Mouse (Mus musculus): ENCODE measurements at regions not wholly inside any gene's neighbourhood (a gene's known extent, or its start where the extent isn't known, plus 50 kb on each side); places are given as distances from the start of the nearest gene placed in this dataset.

DNA sequence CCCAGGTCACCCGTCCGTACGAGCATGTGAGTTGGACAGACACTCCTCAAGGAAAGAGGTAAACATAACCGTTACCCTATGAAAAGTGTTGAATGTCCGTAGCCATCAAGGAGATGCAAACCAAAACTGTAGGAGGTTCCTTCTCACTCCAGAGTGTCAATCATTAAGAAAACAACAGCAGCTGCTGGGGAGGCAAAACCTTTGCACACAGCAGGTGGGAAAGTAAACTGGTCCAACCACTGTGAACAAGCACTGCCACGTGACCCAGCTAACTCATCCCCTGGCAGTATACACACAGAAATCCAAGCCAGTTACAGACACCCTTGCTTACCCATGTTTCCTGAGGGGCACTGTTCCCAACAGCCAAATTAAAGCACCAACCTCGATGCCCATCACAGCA is 54.7 kb upstream of the Irx5 start:
- no peak for ATAC-seq (ENCODE audit: low FRiP score)
- no peak overlapping the region for H3K4me3 ChIP-seq
- no peaks in the 10 kb centered on the region for H3K27me3 ChIP-seq
- WGBS: 74% methylated on average over 7 of the region's 7 CpGs
- no peaks in the 10 kb centered on the region for H3K36me3 ChIP-seq
- peaks cover 9% of the 10 kb centered on the region; the same call in 1 of the 2 replicates for H3K9me3 ChIP-seq (replicated peaks)
- H3K4me1 ChIP-seq: no peaks in the 10 kb centered on the region
- no peak overlapping the region for H3K27ac ChIP-seq
- no peak overlapping the region for H3K9ac ChIP-seq
- no peak overlapping the region for H3K4me2 ChIP-seq (replicated peaks)

GRCm38 (mm10) chr8:92301029-92301428 is 56.4 kb upstream of the Irx5 start:
- peaks cover 9% of the 10 kb centered on the region; the same call in 1 of the 2 replicates for H3K9me3 ChIP-seq (replicated peaks)
- ATAC-seq (ENCODE audit: low FRiP score): no peak
- H3K4me3 ChIP-seq: no peak overlapping the region
- no peak overlapping the region for H3K4me2 ChIP-seq (replicated peaks)
- H3K9ac ChIP-seq: no peak overlapping the region
- no peaks in the 10 kb centered on the region for H3K27me3 ChIP-seq
- no peak overlapping the region for H3K27ac ChIP-seq
- H3K36me3 ChIP-seq: no peaks in the 10 kb centered on the region
- no peaks in the 10 kb centered on the region for H3K4me1 ChIP-seq
- 95% methylated on average over 3 of the region's 3 CpGs for WGBS

DNA sequence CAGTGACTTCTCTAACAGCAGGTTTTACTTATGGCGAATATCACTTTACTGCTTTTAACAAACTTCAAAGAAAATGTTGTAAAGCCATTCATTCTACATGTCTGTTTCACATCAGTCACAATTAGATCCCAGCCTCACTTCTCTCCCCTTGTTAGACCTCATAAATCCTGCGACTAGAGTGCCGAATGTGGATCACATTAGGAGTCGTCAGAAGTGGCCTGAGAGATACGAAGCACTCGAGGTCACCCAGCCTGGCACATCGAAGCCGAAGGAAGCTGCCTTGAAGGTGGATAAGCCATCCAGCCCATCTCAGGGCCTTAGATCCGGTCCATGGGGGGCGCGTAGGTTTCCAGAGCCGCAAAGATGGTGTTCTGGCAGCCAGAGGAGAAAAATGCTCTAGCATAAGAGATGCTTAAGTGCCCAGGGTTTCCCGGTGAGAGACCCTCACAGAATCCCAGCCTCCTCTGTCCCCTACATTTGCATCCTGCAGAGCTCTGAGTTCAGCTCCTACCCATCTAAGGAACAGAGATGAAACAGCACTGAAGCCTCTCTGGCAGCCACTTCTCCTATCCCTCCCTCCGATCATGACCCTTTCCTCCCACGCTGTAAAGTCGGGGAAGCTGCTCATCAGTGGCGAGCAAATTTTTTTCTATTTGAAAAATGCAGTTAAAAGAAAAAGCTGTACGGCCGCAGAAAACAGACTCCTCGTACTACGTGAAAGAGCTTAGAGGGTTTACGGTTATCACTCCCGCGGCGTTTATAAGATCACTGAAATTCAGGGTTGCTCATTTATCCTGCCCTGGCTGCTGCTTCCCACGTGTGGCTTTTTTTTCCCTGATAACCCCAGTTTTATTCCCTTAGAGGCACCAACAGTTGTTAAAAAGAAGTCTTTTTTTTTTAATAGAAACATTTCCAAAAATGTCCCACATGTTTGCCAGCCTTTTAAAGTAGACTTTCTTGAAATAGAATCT is 70.3 kb upstream of the Irx5 start:
- H3K4me1 ChIP-seq: no peaks in the 10 kb centered on the region
- H3K27me3 ChIP-seq: no peaks in the 10 kb centered on the region
- no peak for ATAC-seq (ENCODE audit: low FRiP score)
- no peak overlapping the region for H3K27ac ChIP-seq
- H3K4me2 ChIP-seq (replicated peaks): no peak overlapping the region
- no peaks in the 10 kb centered on the region for H3K36me3 ChIP-seq
- no peak overlapping the region for H3K9ac ChIP-seq
- 76% methylated on average over 26 of the region's 26 CpGs for WGBS
- no peak overlapping the region for H3K4me3 ChIP-seq
- H3K9me3 ChIP-seq (replicated peaks): no peaks in the 10 kb centered on the region

GRCm38 (mm10) chr8:92275755-92276154 is 81.7 kb upstream of the Irx5 start:
- no peak overlapping the region for H3K9ac ChIP-seq
- no peak overlapping the region for H3K4me2 ChIP-seq (replicated peaks)
- H3K4me1 ChIP-seq: no peaks in the 10 kb centered on the region
- H3K27ac ChIP-seq: no peak overlapping the region
- no peaks in the 10 kb centered on the region for H3K36me3 ChIP-seq
- no peak overlapping the region for H3K4me3 ChIP-seq
- H3K9me3 ChIP-seq (replicated peaks): no peaks in the 10 kb centered on the region
- no peaks in the 10 kb centered on the region for H3K27me3 ChIP-seq
- WGBS: 90% methylated on average over 5 of the region's 5 CpGs
- ATAC-seq (ENCODE audit: low FRiP score): no peak

GRCm38 (mm10) chr8:92272726-92273125 is 84.7 kb upstream of the Irx5 start:
- 92% methylated on average over 1 of the region's 1 CpGs for WGBS
- H3K27me3 ChIP-seq: no peaks in the 10 kb centered on the region
- ATAC-seq (ENCODE audit: low FRiP score): no peak

DNA sequence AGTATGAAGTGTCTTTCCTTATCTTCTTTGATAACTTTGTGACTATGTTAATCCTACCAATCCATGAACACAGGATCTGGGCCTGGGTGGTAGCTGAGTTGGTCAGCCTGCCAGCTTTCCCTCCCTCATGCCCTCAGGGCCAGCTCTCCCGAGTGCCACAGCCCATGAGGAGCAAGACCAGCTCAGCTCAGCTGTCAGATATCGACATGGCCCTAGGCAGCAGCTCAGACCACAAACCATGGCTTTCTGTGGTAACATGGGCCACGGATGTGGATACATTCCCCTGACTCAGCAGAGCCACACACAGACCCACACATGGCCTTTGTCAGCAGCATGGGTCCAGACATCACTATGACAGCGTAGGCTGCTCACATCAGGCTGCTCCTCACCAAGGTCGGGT is 85.4 kb upstream of the Irx5 start:
- H3K4me1 ChIP-seq: no peaks in the 10 kb centered on the region
- no peak for ATAC-seq (ENCODE audit: low FRiP score)
- WGBS: 70% methylated on average over 5 of the region's 5 CpGs

More at GRCm38 (mm10) chr8:92272726-92273125, 84.7 kb upstream of the Irx5 start:
- 0 out of 2 replicates have a peak, but pooled peaks cover 3% of the 10 kb centered on the region for H3K9me3 ChIP-seq (replicated peaks)
- no peak overlapping the region for H3K4me3 ChIP-seq
- no peak overlapping the region for H3K27ac ChIP-seq
- no peaks in the 10 kb centered on the region for H3K4me1 ChIP-seq
- H3K36me3 ChIP-seq: no peaks in the 10 kb centered on the region
- no peak overlapping the region for H3K4me2 ChIP-seq (replicated peaks)
- no peak overlapping the region for H3K9ac ChIP-seq

GRCm38 (mm10) chr8:92270636-92271035 is 86.8 kb upstream of the Irx5 start:
- ATAC-seq (ENCODE audit: low FRiP score): no peak
- Histone ChIP-seq H3K4me1 (peaks cover 10% of the 10 kb centered on the region; the same call in 1 of the 2 replicates), H3K27ac (no peak overlapping the region), H3K36me3 (no peaks in the 10 kb centered on the region), H3K9me3 (replicated peaks) (0 out of 2 replicates have a peak, but pooled peaks cover 3% of the 10 kb centered on the region), H3K27me3 (no peaks in the 10 kb centered on the region), H3K9ac (no peak overlapping the region), H3K4me3 (no peak overlapping the region), H3K4me2 (replicated peaks) (no peak overlapping the region)

More for the DNA sequence above, 85.4 kb upstream of the Irx5 start:
- no peak overlapping the region for H3K27ac ChIP-seq
- H3K36me3 ChIP-seq: no peaks in the 10 kb centered on the region
- H3K4me3 ChIP-seq: no peak overlapping the region
- no peaks in the 10 kb centered on the region for H3K27me3 ChIP-seq
- H3K9me3 ChIP-seq (replicated peaks): 0 out of 2 replicates have a peak, but pooled peaks cover 3% of the 10 kb centered on the region
- H3K4me2 ChIP-seq (replicated peaks): no peak overlapping the region
- no peak overlapping the region for H3K9ac ChIP-seq

GRCm38 (mm10) chr8:92267415-92267814 is 90.0 kb upstream of the Irx5 start:
- 68% methylated on average over 6 of the region's 6 CpGs for WGBS

DNA sequence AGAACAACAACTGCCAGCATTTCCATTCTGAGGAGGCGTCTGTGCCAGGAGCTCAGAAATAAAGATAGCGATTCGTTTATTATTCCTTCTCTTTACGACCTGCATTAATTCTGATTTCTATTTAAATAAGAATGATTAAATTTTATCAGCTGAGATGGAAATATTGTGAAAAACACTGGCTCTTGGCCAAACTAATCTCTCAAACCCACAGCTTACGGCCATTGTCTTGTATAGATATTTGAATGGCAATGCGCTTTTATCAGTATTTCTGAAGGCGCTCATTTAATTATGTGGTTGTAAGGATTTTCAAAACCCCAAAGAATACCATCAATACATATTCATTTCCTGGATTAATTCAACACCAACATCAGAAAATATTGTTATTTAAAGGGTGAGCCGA is 97.4 kb upstream of the Irx5 start:
- no peak for ATAC-seq (ENCODE audit: low FRiP score)

More at GRCm38 (mm10) chr8:92267415-92267814, 90.0 kb upstream of the Irx5 start:
- ATAC-seq (ENCODE audit: low FRiP score): no peak
- Histone ChIP-seq H3K27ac (no peak overlapping the region), H3K4me3 (no peak overlapping the region), H3K9ac (no peak overlapping the region), H3K4me1 (peaks cover 10% of the 10 kb centered on the region; the same call in 1 of the 2 replicates), H3K36me3 (no peaks in the 10 kb centered on the region), H3K4me2 (replicated peaks) (no peak overlapping the region), H3K9me3 (replicated peaks) (0 out of 2 replicates have a peak, but pooled peaks cover 3% of the 10 kb centered on the region), H3K27me3 (no peaks in the 10 kb centered on the region)

GRCm38 (mm10) chr8:92258258-92258657 is 99.2 kb upstream of the Irx5 start:
- no peak overlapping the region for H3K4me2 ChIP-seq (replicated peaks)
- peaks cover 5% of the 10 kb centered on the region for H3K4me1 ChIP-seq
- no peak overlapping the region for H3K9ac ChIP-seq
- WGBS: 65% methylated on average over 6 of the region's 6 CpGs
- no peaks in the 10 kb centered on the region for H3K9me3 ChIP-seq (replicated peaks)
- ATAC-seq (ENCODE audit: low FRiP score): no peak
- H3K27ac ChIP-seq: no peak overlapping the region
- H3K4me3 ChIP-seq: no peak overlapping the region
- no peaks in the 10 kb centered on the region for H3K27me3 ChIP-seq
- H3K36me3 ChIP-seq: no peaks in the 10 kb centered on the region

More for the DNA sequence above, 97.4 kb upstream of the Irx5 start:
- 85% methylated on average over 8 of the region's 8 CpGs for WGBS
- no peaks in the 10 kb centered on the region for H3K27me3 ChIP-seq
- H3K36me3 ChIP-seq: no peaks in the 10 kb centered on the region
- H3K4me3 ChIP-seq: no peak overlapping the region
- H3K9ac ChIP-seq: no peak overlapping the region
- no peak overlapping the region for H3K4me2 ChIP-seq (replicated peaks)
- H3K27ac ChIP-seq: no peak overlapping the region
- H3K9me3 ChIP-seq (replicated peaks): no peaks in the 10 kb centered on the region
- H3K4me1 ChIP-seq: peaks cover 5% of the 10 kb centered on the region

DNA sequence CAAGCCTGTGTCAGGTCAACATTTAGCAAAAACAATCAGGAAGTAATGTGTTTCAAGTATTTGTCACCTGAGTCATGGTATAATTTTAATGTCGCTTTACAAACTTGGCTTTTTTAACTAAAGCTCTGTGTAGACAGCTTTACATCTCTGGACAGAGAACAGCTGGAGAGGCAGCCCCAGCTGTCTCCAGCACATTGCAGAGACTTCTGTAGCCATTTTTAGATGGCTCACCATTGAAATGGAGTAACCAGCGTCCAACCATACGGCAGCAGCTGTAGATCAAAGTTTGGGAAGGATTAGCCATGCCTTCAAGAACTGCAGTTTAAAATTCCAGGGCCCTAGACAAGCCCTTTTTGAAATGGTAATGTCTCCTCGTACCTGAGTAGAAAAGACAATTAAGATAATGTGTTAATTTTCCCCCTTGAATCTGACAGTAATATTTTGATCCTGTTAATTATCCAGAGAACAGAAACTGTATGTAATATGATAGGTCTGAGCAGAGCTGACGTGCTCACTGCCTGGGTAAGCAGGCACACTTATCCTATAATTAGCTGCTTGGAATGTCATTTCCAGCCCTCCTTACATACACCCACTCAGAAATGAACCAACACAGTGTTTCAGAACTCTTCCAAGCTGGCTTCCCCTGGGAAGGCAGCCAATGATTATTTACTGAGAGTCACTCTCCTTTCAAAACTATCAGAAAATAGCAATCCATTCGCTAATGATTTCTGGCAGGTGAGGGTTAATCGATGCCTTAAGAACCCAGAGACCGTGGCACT is 104.6 kb upstream of the Irx5 start:
- 65% methylated on average over 8 of the region's 8 CpGs for WGBS
- no peak overlapping the region for H3K4me2 ChIP-seq (replicated peaks)
- no peaks in the 10 kb centered on the region for H3K36me3 ChIP-seq
- H3K27ac ChIP-seq: no peak overlapping the region
- no peaks in the 10 kb centered on the region for H3K4me1 ChIP-seq
- no peak for ATAC-seq (ENCODE audit: low FRiP score)
- no peak overlapping the region for H3K9ac ChIP-seq
- no peak overlapping the region for H3K4me3 ChIP-seq
- H3K9me3 ChIP-seq (replicated peaks): no peaks in the 10 kb centered on the region
- no peaks in the 10 kb centered on the region for H3K27me3 ChIP-seq

DNA sequence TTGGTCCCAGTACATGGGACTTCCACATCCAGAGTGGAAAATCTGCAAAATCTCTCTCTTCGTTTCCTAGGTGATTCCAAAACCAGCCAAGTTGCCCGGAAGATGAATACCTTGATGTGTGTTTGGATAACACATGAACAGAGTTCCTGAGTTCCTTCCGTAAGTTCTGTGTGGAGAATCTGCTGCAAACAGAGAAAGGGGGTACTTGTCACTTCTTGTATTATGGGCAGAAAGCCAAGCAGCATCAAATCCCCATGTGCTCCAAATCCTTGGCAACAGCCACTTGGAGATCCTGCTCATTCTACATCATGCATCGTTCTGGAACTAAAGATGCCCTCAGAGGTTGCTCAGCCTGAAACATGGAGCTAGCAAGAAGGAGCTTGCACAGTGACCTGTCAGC is 111.1 kb upstream of the Irx5 start:
- no peak overlapping the region for H3K27ac ChIP-seq
- no peaks in the 10 kb centered on the region for H3K36me3 ChIP-seq

More for the DNA sequence above, 111.1 kb upstream of the Irx5 start:
- ATAC-seq (ENCODE audit: low FRiP score): no peak
- no peaks in the 10 kb centered on the region for H3K4me1 ChIP-seq
- H3K9me3 ChIP-seq (replicated peaks): no peaks in the 10 kb centered on the region
- no peak overlapping the region for H3K9ac ChIP-seq
- H3K4me3 ChIP-seq: no peak overlapping the region
- H3K4me2 ChIP-seq (replicated peaks): no peak overlapping the region
- peaks cover 7% of the 10 kb centered on the region for H3K27me3 ChIP-seq
- 85% methylated on average over 4 of the region's 4 CpGs for WGBS

All from hindbrain, embryonic 12.5 days (tissue).